Mouse (Mus musculus) forebrain, embryonic 11.5 days (tissue): Measurements from ENCODE around the gene Aak1. TPM values are rescaled to one million over a fixed set of nuclear protein-coding genes. Genes with fewer than 3 reads are reported as not detected.

Experiments used
- ATAC-seq: fragments of 200-750 bp; cut with Nextera tagmentation; replicated peaks from 2 replicates; pipeline ENCODE4 v1.8.0; 2017; ENCODE audit warnings: moderate TSS enrichment; ENCODE audit not compliant: low FRiP score
- DNase-seq: peaks from one replicate; pipeline ENCODE4 v3.0.0-alpha.2; 2017; ENCODE audit warnings: low spot score
- H3K27ac ChIP-seq: fragments of 300-500 bp; sonication (generic); 2 replicates; pipeline ENCODE4 v1.5.1; 2014; ENCODE audit warnings: low read depth, low read length
- H3K27me3 ChIP-seq: fragments of 300-500 bp; sonication (generic); 2 replicates; pipeline ENCODE4 v1.6.1; 2014; ENCODE audit warnings: mild to moderate bottlenecking, low read length, mixed read lengths; ENCODE audit not compliant: control insufficient read depth, insufficient read depth
- H3K36me3 ChIP-seq: fragments of 300-500 bp; sonication (generic); 2 replicates; pipeline ENCODE4 v1.6.1; 2014; ENCODE audit warnings: mild to moderate bottlenecking, low read length, moderate library complexity, mixed read lengths; ENCODE audit not compliant: control insufficient read depth, insufficient read depth
- H3K4me1 ChIP-seq: fragments of 300-500 bp; sonication (generic); replicated peaks from 2 replicates; pipeline ENCODE4 v1.6.1; 2014; ENCODE audit warnings: low read length, mixed read lengths; ENCODE audit not compliant: control insufficient read depth, insufficient read depth
- H3K4me2 ChIP-seq: fragments of 300-500 bp; sonication (generic); 2 replicates; pipeline ENCODE4 v1.6.1; 2014; ENCODE audit warnings: low read depth, mild to moderate bottlenecking, low read length, moderate library complexity, mixed read lengths; ENCODE audit not compliant: severe bottlenecking
- H3K4me3 ChIP-seq: fragments of 300-500 bp; sonication (generic); 2 replicates; pipeline ENCODE4 v1.5.1; 2014; ENCODE audit warnings: low read depth, low read length
- H3K9ac ChIP-seq: fragments of 300-500 bp; sonication (generic); 2 replicates; pipeline ENCODE4 v1.6.1; 2014; ENCODE audit warnings: low read length
- H3K9me3 ChIP-seq: fragments of 300-500 bp; sonication (generic); 2 replicates; pipeline ENCODE4 v1.6.1; 2016; ENCODE audit warnings: low read length, mixed read lengths; ENCODE audit not compliant: control insufficient read depth
- WGBS: fragments of 180-500 bp; shearing (Covaris S2); extraction: QIAGEN DNeasy Blood & Tissue Kit; methylation state at CpG from one replicate; pipeline ENCODE4 v1.1.7; 2014; 5-methylcytosine and 5-hydroxymethylcytosine counted together
- polyA plus RNA-seq: library from polyadenylated mRNA; unstranded; fragments of >200 nt; fragmentation: Nextera tagmentation; extraction: Ambion mirVana; gene quantifications from 2 replicates; pipeline ENCODE4 v1.2.1, GENCODE M21; 2014

The Aak1 gene
- polyA plus RNA-seq: 21.9 and 23.2 TPM in 2 replicates

DNA sequence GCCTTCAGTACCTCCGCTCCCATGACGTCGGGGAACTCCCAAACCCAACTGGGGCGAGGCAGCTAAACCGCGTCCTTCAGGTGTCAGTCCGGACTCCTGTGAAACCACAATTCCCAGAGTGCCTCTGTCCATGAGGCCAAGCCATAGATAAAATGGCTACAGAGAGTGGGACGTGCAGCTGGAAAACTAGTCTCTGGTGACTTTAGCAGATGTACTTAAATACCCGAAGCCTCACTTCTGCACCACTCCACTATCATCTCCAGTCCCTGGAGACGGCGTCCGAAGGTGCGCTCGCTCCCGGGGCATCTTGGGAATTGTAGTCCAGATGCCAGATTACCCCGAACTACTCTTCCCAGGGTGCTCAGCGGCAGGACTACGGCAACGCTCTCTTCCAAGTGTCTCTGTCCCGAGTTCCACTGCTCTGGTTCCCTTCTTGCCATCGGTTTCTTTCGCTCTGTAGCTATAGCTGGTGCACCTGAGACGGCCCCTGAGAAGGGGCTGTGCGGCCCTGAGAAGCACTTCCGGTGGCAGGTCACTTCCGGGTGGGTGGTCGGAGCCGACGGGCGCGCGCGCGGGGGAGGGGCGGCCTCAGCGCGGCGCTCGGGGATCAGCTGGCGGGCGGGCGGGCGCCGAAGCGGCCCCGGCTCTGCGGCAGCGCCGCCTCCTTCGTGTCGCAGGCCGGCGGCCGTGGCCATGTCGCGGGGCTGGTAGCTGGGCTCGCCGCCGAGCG lies at the start of gene Aak1:
TSS of gene Aak1 (plus strand) at position 603 of the 730 bp plus-strand sequence.
- peak within 1 kb of the TSS; percentile 80 for H3K9ac ChIP-seq
- WGBS: 1% methylated on average over 50 of the region's 60 CpGs
- DNase-seq: peak; percentile 96
- H3K9me3 ChIP-seq: no peaks in the 10 kb centered on the region
- H3K4me3 ChIP-seq: peak within 1 kb of the TSS; percentile 79
- no peaks in the 10 kb centered on the region for H3K27me3 ChIP-seq
- peaks cover 6% of the 10 kb centered on the region; the same call in 1 of the 2 replicates for H3K4me1 ChIP-seq
- H3K27ac ChIP-seq: peak within 1 kb of the TSS; percentile 96
- ATAC-seq: peak; percentile 94
- H3K36me3 ChIP-seq: no peaks in the 10 kb centered on the region
- H3K4me2 ChIP-seq: peak within 1 kb of the TSS; percentile 76

DNA sequence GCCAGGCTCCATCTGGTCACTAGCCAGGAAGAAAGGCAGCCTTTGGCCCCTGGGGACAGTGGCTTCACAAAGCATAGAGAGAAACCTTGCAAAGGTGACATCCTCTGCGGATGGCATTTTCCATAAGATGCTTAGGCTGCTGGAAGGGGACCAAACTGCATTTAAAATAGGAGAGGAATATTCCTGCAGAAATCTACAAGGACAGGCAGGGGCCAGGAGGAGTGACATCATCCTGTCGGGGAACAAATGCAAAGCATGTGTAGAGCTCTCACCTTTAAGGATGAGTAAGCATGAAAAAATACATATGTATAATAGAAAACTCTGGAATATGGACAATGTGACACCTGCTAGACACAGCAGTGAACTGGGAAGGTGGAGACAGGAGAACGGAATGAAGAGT lies 48.9 kb upstream of the Aak1 start:
- ATAC-seq (no peak), DNase-seq (no peak)
- no peaks in the 10 kb centered on the region for H3K27me3 ChIP-seq
- H3K9me3 ChIP-seq: no peaks in the 10 kb centered on the region; the same call in 1 of the 2 replicates
- no peaks in the 10 kb centered on the region for H3K4me1 ChIP-seq
- H3K4me3 ChIP-seq: no peak overlapping the region
- H3K4me2 ChIP-seq: no peak overlapping the region
- WGBS: 92% methylated on average over 3 of the region's 3 CpGs
- no peak overlapping the region for H3K9ac ChIP-seq
- no peaks in the 10 kb centered on the region for H3K36me3 ChIP-seq
- no peak overlapping the region for H3K27ac ChIP-seq

DNA sequence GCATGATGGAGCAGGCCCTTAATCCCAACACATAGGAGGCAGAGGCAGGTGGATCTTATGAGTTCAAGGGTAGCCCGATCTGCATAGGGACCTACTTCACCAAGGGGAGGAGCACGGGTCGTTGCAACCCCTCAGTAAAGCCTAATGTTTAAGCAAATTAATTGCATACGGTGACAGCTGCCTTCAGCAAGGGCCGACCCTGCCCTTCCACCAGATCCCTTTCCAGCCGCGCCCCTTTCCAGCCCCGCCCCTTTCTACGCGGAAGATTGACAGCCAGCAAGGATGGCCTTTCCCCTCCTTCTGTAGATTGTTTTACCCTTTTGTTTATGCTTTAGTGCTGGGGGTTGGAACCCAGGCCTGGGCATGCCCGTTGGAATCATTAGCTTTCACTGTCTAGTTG lies 47.9 kb upstream of the Aak1 start:
- Histone ChIP-seq H3K9ac (no peak overlapping the region), H3K4me1 (no peaks in the 10 kb centered on the region), H3K9me3 (no peaks in the 10 kb centered on the region; the same call in 1 of the 2 replicates), H3K4me3 (no peak overlapping the region), H3K27me3 (no peaks in the 10 kb centered on the region), H3K4me2 (no peak overlapping the region), H3K36me3 (no peaks in the 10 kb centered on the region), H3K27ac (no peak overlapping the region)
- ATAC-seq (no peak), DNase-seq (no peak)
- WGBS: 52% methylated on average over 11 of the region's 11 CpGs

DNA sequence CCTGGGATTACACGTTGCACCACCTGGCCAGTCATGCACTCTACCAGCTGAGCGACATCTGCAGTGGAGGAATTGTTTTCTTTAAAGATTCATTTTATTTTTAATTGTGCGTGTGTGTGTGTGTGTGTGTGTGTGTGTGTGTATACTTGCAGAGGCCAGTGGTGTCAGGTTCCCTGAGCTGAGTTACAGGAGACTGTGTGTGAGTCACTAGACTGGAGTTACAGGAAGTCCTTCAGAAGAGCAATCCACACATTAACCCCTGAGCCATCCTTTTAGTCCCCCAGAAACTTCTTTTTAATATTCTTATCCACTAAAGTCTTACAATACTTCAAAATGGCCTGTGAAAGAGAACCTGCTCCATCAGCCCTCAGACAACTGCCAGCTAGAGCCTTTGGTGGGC lies 44.7 kb upstream of the Aak1 start:
- WGBS: 87% methylated on average over 3 of the region's 3 CpGs
- H3K4me1 ChIP-seq: no peaks in the 10 kb centered on the region
- no peaks in the 10 kb centered on the region for H3K27me3 ChIP-seq
- no peak overlapping the region for H3K4me2 ChIP-seq
- H3K4me3 ChIP-seq: no peak overlapping the region
- H3K9me3 ChIP-seq: no peaks in the 10 kb centered on the region; the same call in 1 of the 2 replicates
- DNase-seq (no peak), ATAC-seq (no peak)
- H3K36me3 ChIP-seq: no peaks in the 10 kb centered on the region
- H3K27ac ChIP-seq: no peak overlapping the region
- H3K9ac ChIP-seq: no peak overlapping the region

DNA sequence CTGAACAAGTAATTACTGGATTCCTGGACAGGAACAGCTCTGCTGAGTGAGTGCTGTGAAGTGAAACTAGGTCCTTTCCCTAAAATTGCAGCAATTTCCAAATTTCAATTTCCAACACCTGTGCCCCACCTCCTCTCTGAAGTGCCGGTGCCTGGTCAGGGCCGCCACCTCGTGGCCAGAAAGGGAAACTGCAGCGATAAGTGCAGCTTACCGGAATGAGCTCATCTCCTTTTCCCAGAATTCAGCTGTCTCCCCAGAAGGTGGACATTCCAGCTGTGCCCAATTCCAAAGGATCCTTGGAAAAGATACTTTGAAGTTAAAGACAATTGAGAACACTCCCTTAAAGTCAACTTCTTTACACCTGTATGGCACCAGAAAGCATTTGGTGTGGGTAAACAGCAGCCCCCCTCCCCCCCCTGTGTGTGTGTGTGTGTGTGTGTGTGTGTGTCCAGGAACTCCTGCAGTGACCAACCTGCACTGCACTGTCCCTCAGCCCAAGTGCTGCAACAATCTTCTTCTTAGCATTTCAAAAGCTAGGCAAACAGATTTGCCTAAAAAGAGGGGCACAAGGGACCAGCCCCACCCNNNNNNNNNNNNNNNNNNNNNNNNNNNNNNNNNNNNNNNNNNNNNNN lies 42.7 kb upstream of the Aak1 start:
- WGBS: 1% methylated on average over 5 of the region's 5 CpGs
- Histone ChIP-seq H3K9me3 (no peaks in the 10 kb centered on the region; the same call in 1 of the 2 replicates), H3K4me2 (no peak overlapping the region), H3K27me3 (no peaks in the 10 kb centered on the region), H3K4me3 (no peak overlapping the region), H3K36me3 (no peaks in the 10 kb centered on the region), H3K4me1 (no peaks in the 10 kb centered on the region), H3K27ac (no peak overlapping the region), H3K9ac (no peak overlapping the region)
- DNase-seq (peak; percentile 69), ATAC-seq (no peak)

DNA sequence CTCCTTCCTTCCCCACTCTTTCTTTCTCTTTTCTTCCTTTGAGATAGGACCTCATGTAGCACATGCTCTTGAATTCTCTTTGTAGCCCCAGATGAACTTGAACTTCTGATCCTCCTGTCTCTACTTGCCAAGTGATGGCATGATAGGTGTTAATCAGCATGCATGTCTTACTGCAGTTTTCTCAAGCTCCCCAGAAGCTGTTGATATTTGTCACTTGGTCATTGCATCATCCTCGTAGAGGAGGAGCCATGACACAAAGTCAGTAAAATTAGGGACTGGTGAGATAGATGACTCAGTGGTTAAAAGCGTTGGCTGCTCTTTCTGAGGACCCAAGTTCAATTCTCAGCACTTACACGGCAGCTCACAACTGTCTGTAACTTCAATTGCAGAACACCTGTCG lies 36.4 kb upstream of the Aak1 start:
- Histone ChIP-seq H3K9me3 (no peaks in the 10 kb centered on the region), H3K4me3 (no peak overlapping the region), H3K4me1 (peaks cover 3% of the 10 kb centered on the region; the same call in 1 of the 2 replicates), H3K9ac (no peak overlapping the region), H3K27ac (no peak overlapping the region), H3K36me3 (no peaks in the 10 kb centered on the region), H3K4me2 (no peak overlapping the region), H3K27me3 (no peaks in the 10 kb centered on the region)
- no peak for DNase-seq
- ATAC-seq: no peak
- 68% methylated on average over 4 of the region's 4 CpGs for WGBS

DNA sequence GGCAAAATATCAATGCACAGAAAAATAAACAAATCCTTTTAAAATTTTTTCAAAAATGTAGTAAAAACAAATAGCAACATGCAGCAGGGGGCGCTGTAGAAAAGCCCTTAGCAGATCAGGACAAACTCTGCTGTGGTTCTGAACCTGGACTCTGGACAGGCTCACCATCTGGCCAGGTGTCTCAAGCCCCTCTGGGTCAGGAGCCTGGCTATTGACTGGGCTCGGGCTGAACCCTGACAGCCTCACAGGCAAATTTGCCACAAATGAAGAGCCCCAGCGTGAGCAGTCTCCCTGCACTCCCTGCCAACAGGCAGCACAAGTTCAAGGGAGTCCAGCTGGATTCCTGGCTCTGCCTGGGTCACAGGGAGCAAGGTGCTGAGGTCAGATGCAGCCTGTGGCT lies 36.0 kb upstream of the Aak1 start:
- 27% methylated on average over 3 of the region's 3 CpGs for WGBS
- H3K9me3 ChIP-seq: no peaks in the 10 kb centered on the region

DNA sequence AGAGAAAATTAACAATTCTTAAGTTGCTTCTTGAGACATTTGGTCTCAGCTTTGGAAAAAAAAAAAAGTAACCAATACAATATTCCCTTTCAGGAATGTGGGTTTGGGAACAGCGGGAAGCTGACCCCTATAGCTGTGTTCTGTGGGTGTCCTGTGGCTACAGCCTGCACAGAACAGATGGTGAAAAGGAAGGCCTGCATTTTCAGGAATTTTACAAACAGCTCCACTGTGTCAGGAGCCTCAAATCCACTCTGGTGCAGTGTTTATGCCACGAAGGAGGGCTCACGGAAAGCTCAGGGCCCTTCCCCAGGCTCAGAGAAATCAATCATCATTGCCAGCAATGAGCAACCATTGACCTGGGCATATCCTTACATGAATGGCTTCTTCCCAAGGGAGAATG lies 34.4 kb upstream of the Aak1 start:
- Histone ChIP-seq H3K4me1 (peaks cover 3% of the 10 kb centered on the region; the same call in 1 of the 2 replicates), H3K9ac (no peak overlapping the region), H3K4me2 (peak overlapping the region; percentile 26; the same call in 1 of the 2 replicates), H3K4me3 (no peak overlapping the region), H3K27me3 (no peaks in the 10 kb centered on the region), H3K9me3 (no peaks in the 10 kb centered on the region), H3K27ac (no peak overlapping the region), H3K36me3 (no peaks in the 10 kb centered on the region)
- ATAC-seq: no peak
- WGBS: 30% methylated on average over 3 of the region's 3 CpGs
- DNase-seq: no peak

More for the DNA sequence above, 36.0 kb upstream of the Aak1 start:
- DNase-seq (peak; percentile 61), ATAC-seq (no peak)
- no peak overlapping the region for H3K27ac ChIP-seq
- H3K4me2 ChIP-seq: no peak overlapping the region
- no peaks in the 10 kb centered on the region for H3K27me3 ChIP-seq
- H3K4me1 ChIP-seq: peaks cover 3% of the 10 kb centered on the region; the same call in 1 of the 2 replicates
- H3K36me3 ChIP-seq: no peaks in the 10 kb centered on the region
- no peak overlapping the region for H3K4me3 ChIP-seq
- no peak overlapping the region for H3K9ac ChIP-seq
